Mouse (Mus musculus) heart, embryonic 16.5 days (tissue): ENCODE measurements around the gene Dolpp1. TPM values are rescaled to one million over a fixed set of nuclear protein-coding genes. Genes with fewer than 3 reads are reported as not detected.

Experiments
- ATAC-seq: fragments of 200-750 bp; cut with Nextera tagmentation; replicated peaks from 2 replicates; pipeline ENCODE4 v1.8.0; 2017; ENCODE audit warnings: moderate number of reproducible peaks; ENCODE audit not compliant: insufficient read depth, low FRiP score; ENCODE audit errors: extremely low read depth
- H3K27ac ChIP-seq: fragments of 300-500 bp; sonication (generic); 2 replicates; pipeline ENCODE4 v1.5.1; 2014; ENCODE audit warnings: mild to moderate bottlenecking, low read length, control low read depth, moderate library complexity
- H3K27me3 ChIP-seq: fragments of 300-500 bp; sonication (generic); 2 replicates; pipeline ENCODE4 v1.6.1; 2014; ENCODE audit warnings: low read length, mixed read lengths; ENCODE audit not compliant: control insufficient read depth, insufficient read depth
- H3K36me3 ChIP-seq: fragments of 300-500 bp; sonication (generic); 2 replicates; pipeline ENCODE4 v1.6.1; 2014; ENCODE audit not compliant: control insufficient read depth, insufficient read depth
- H3K4me1 ChIP-seq: fragments of 300-500 bp; sonication (generic); 2 replicates; pipeline ENCODE4 v1.6.1; 2014; ENCODE audit warnings: low read length, mixed read lengths; ENCODE audit not compliant: control insufficient read depth, insufficient read depth
- H3K4me2 ChIP-seq: fragments of 300-500 bp; sonication (generic); 2 replicates; pipeline ENCODE4 v1.6.1; 2014; ENCODE audit warnings: low read depth, mild to moderate bottlenecking, control low read depth, low read length
- H3K4me3 ChIP-seq: fragments of 300-500 bp; sonication (generic); 2 replicates; pipeline ENCODE4 v1.5.1; 2014; ENCODE audit warnings: mild to moderate bottlenecking, control low read depth, low read length
- H3K9ac ChIP-seq: fragments of 300-500 bp; sonication (generic); 2 replicates; pipeline ENCODE4 v1.6.1; 2014; ENCODE audit warnings: low read length, control low read depth
- H3K9me3 ChIP-seq: fragments of 300-500 bp; sonication (generic); replicated peaks from 2 replicates; pipeline ENCODE4 v1.6.1; 2016; ENCODE audit warnings: low read length; ENCODE audit not compliant: control insufficient read depth
- WGBS: fragments of 180-500 bp; shearing (Covaris S2); extraction: QIAGEN DNeasy Blood & Tissue Kit; methylation state at CpG from one replicate; pipeline ENCODE4 v1.1.7; 2014; 5-methylcytosine and 5-hydroxymethylcytosine counted together
- polyA plus RNA-seq: library from polyadenylated mRNA; unstranded; fragments of >200 nt; fragmentation: Nextera tagmentation; extraction: Ambion mirVana; gene quantifications from 2 replicates; pipeline ENCODE4 v1.2.1, GENCODE M21; 2015

Gene Dolpp1
- polyA plus RNA-seq, 1 experiment from 2014 or later: 26.0 TPM

DNA sequence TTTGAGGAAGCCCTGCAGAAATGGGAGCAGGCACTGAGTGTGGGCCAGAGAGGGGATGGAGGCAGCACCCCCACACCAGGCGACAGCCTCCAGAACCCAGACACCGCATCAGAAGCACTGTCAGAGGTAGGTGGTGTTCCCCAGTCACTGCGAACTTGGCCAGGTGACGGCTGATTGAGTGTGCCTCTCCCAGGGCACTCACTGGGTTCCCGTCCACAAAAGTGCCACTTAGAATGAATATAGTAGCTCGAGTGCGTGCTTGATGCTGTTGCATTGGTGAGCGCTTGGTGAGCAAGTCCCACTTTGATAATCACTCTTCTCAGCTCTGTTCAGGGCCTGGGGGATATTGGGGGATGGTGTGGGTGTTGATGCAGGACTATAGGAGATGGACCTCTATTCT, 20.5 kb upstream of the Dolpp1 start:
- Histone ChIP-seq H3K36me3 (peaks cover 79% of the 10 kb centered on the region), H3K4me3 (no peak overlapping the region), H3K9me3 (no peaks in the 10 kb centered on the region), H3K9ac (no peak overlapping the region), H3K4me1 (peaks cover 1% of the 10 kb centered on the region), H3K27me3 (no peaks in the 10 kb centered on the region), H3K27ac (no peak overlapping the region), H3K4me2 (no peak overlapping the region)
- ATAC-seq: no peak
- 87% methylated on average over 8 of the region's 8 CpGs for WGBS

DNA sequence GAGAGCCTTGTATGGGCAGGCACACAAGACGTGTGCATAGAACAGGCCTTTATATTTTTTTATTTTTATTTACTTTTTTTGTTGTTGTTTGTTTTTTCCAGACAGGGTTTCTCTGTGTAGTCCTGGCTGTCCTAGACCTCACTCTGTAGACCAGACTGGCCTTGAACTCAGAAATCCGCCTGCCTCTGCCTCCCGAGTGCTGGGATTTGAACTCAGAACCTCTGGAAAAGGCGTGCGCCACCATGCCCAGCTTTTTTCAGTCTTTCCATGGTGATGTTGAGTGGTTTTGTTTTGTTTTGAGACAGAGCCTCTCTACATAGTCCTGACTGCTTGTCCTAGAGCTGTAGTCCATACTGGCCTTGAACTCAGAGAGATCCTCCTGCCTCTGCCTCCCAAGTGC, 19.3 kb upstream of the Dolpp1 start:
- ATAC-seq: no peak
- no peak overlapping the region for H3K27ac ChIP-seq
- no peak overlapping the region for H3K9ac ChIP-seq
- WGBS: 93% methylated on average over 5 of the region's 5 CpGs
- H3K4me1 ChIP-seq: no peaks in the 10 kb centered on the region
- H3K4me3 ChIP-seq: no peak overlapping the region
- H3K36me3 ChIP-seq: peaks cover 85% of the 10 kb centered on the region
- no peaks in the 10 kb centered on the region for H3K27me3 ChIP-seq
- no peak overlapping the region for H3K4me2 ChIP-seq
- no peaks in the 10 kb centered on the region for H3K9me3 ChIP-seq

DNA sequence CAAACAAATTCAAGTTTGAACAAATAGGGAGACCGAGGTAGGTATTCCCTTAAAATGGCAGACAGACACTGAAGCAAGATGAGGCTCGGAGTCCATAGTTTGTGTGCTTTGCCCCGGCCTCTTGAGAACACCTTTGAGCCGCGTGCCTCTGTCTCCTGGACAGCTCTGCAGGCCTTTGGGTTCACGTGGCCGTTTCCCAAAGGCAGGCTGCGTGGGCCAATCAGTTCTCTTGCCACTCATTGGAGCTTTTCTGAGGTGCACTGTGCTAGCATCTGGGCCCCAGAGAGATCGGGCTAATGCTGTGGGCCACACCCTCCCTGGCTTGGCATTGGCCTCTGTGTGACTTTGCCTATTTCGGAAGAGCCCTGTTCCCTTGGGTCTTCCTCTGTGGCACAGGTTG, 16.2 kb upstream of the Dolpp1 start:
- no peak overlapping the region for H3K4me3 ChIP-seq
- H3K9ac ChIP-seq: no peak overlapping the region
- WGBS: 93% methylated on average over 10 of the region's 10 CpGs
- H3K4me2 ChIP-seq: no peak overlapping the region
- ATAC-seq: no peak
- H3K27me3 ChIP-seq: no peaks in the 10 kb centered on the region
- H3K36me3 ChIP-seq: peaks cover 74% of the 10 kb centered on the region
- no peaks in the 10 kb centered on the region for H3K4me1 ChIP-seq
- H3K9me3 ChIP-seq: no peaks in the 10 kb centered on the region
- no peak overlapping the region for H3K27ac ChIP-seq

DNA sequence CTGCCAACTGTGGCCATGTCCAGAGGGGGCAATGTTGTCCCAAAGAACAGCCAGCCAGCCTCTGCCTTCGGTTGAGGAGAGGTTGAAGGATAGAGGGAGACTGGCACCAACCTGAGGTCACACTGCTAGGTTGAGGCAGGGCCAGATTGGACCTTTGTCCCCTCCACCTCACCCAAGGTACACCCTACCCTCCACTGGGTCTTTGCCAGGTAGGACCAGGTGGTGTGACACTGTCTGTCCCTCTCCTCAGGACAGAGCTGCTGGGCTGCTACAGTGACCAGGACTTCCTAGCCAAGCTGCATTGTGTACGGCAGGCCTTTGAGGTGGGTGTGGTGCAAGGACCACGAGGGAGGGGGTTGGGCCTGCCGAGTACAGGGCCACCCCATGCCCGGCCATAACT, 14.3 kb upstream of the Dolpp1 start:
- Histone ChIP-seq H3K27ac (no peak overlapping the region), H3K27me3 (no peaks in the 10 kb centered on the region), H3K4me1 (no peaks in the 10 kb centered on the region), H3K36me3 (peaks cover 73% of the 10 kb centered on the region), H3K4me3 (no peak overlapping the region), H3K9ac (no peak overlapping the region), H3K9me3 (no peaks in the 10 kb centered on the region), H3K4me2 (no peak overlapping the region)
- 75% methylated on average over 5 of the region's 5 CpGs for WGBS
- ATAC-seq: no peak

DNA sequence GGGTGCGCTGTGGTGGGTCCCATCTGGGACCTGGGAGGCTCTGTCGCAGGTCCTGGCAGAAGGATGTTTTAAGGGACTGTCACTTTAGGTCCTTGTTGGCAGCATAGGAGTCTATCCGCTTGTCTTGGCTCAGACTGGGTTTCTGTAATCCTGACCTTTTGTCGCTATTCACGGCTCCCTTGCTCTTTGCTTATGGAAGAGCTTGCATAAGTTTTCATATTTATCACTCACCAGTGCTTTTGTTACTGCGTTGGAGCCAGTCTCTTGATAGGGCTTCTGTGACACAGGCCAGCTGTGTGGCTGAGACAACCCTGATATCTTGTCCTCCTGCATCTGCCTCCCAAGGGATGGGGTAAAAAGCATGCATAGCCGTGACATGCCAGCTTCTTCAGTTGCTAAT, 12.7 kb upstream of the Dolpp1 start:
- Histone ChIP-seq H3K36me3 (peaks cover 73% of the 10 kb centered on the region), H3K27ac (no peak overlapping the region), H3K4me3 (no peak overlapping the region)

DNA sequence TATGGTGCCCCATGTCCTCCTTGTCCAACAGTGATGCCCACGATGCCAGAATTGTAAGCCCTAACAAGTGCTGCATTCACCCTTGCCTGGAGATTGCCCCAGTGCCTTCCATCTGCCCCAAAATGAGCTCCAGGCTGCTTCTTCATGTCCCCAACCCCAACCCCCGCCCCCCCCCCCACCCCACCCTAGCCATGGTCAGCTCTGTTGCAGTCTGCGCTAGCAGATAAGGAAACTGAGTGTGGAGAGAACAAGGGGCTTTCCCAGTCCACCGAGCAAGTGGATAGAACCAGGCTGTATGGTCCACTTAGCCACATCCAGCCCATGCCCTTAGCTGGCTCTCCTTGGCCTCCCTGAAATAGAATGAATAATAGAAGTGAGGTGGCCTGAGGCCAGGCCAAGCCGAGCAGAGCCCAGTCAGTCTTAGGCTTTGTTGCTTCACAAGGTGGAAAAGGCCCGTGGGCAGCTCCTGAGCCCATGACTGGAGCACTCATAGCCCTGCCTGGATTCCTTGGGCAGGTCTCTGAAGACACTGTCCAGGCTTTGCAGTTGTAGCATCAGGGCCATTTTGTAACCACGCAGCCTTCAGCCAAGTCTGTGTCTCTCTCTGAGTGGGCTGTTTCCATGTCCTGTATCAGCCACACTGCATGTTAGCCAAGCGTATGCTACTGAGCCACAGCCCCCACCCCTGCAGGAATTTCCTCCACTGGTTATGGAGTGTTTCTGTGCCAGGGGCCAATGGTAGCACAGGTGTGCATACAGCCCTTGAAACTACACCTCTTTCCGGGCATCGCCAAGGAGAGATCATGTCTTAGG, 11.3 kb upstream of the Dolpp1 start:
- no peaks in the 10 kb centered on the region for H3K27me3 ChIP-seq
- no peak overlapping the region for H3K9ac ChIP-seq
- no peak overlapping the region for H3K27ac ChIP-seq
- H3K4me2 ChIP-seq: no peak overlapping the region
- WGBS: 84% methylated on average over 10 of the region's 10 CpGs
- no peaks in the 10 kb centered on the region for H3K9me3 ChIP-seq
- peaks cover 67% of the 10 kb centered on the region for H3K36me3 ChIP-seq
- no peak for ATAC-seq
- H3K4me3 ChIP-seq: no peak overlapping the region
- H3K4me1 ChIP-seq: no peaks in the 10 kb centered on the region

More for the DNA sequence above, 12.7 kb upstream of the Dolpp1 start:
- Histone ChIP-seq H3K9me3 (no peaks in the 10 kb centered on the region), H3K4me1 (no peaks in the 10 kb centered on the region), H3K27me3 (no peaks in the 10 kb centered on the region), H3K9ac (no peak overlapping the region), H3K4me2 (no peak overlapping the region)
- ATAC-seq: no peak
- WGBS: 78% methylated on average over 7 of the region's 7 CpGs

DNA sequence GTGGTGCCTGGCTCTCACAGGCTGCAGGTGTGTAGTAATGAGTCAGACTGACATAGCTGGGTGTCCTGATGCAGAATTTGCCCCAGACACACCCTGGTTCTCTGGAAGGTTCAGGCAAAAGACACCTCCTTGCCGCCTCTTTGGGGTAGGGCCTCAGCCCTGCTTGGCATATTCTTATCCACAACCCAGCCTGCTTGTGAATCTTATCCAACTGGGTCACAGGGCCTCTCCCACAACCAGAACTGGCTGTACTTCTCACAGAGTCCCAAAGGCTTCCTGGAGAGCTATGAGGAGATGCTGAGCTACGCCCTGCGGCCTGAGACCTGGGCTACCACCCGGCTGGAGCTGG, 10.7 kb upstream of the Dolpp1 start:
- Histone ChIP-seq H3K27ac (no peak overlapping the region), H3K9me3 (no peaks in the 10 kb centered on the region), H3K36me3 (peaks cover 61% of the 10 kb centered on the region), H3K4me1 (no peaks in the 10 kb centered on the region), H3K27me3 (no peaks in the 10 kb centered on the region), H3K4me2 (no peak overlapping the region), H3K9ac (no peak overlapping the region), H3K4me3 (no peak overlapping the region)
- WGBS: 90% methylated on average over 4 of the region's 4 CpGs
- no peak for ATAC-seq

DNA sequence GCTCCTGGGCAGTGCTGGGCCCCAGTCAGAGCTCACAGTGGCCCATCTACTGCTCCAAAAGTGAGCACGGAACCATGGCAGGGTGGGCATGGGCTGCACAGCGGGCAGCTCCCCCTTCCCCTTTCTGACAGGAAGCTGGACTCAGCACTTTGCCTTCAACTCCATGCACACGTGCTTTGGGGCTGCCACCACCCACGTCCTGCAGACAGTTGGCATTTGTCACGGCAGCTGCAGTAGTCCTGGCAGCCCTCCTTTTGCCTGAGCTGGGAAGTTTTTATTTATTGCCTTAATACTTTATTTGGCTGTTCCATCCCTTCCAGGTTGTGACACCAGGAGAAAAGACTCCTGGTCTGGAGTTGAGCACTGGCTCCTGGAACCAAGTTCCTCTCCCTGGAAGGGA, 7.2 kb upstream of the Dolpp1 start:
- Histone ChIP-seq H3K4me2 (no peak overlapping the region), H3K27me3 (no peaks in the 10 kb centered on the region), H3K36me3 (peaks cover 33% of the 10 kb centered on the region), H3K9ac (no peak overlapping the region), H3K4me3 (no peak overlapping the region), H3K9me3 (no peaks in the 10 kb centered on the region), H3K4me1 (no peaks in the 10 kb centered on the region), H3K27ac (no peak overlapping the region)
- no peak for ATAC-seq
- WGBS: 71% methylated on average over 5 of the region's 5 CpGs

DNA sequence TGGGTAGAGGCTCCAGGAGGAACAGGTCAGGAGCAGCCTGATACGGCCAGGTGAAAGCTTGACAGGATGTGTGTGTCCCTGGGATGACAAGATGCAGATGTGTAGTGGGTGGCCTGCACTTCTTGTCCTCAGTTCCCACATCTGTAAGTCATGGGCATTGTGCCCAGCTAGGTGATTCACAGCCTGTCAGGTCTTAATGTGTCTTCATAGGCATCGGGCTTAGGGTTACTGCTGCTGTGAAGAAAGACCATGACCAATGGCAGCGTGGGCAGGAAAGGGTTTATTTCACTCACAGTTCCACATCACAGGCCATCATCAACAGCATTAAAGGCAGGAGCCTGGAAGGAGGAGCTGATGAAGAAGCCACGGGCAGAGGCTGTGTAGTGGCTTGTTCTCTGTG, 6.5 kb upstream of the Dolpp1 start:
- Histone ChIP-seq H3K4me1 (0 out of 2 replicates have a peak, but pooled peaks cover under 1% of the 10 kb centered on the region), H3K27me3 (no peaks in the 10 kb centered on the region), H3K27ac (no peak overlapping the region), H3K9ac (no peak overlapping the region), H3K9me3 (no peaks in the 10 kb centered on the region), H3K4me2 (no peak overlapping the region), H3K4me3 (no peak overlapping the region), H3K36me3 (peaks cover 33% of the 10 kb centered on the region)
- no peak for ATAC-seq
- WGBS: 80% methylated on average over 4 of the region's 4 CpGs
